ENCODE assay signal across 8 mouse cellular contexts in genomic region chr13:111787857-111788619, GRCm38 (mm10). TPM values are rescaled to one million over a fixed set of nuclear protein-coding genes. Genes with fewer than 3 reads are reported as not detected.
A peak's percentile ranks its signal among the peaks of the same experiment; 100 is the strongest.
DNase-seq lines count a peak whose midpoint lies in the region; ATAC-seq and TF ChIP-seq lines count a peak whose summit lies in the region.

No protein-coding gene starts in this region.

- no peaks in the 10 kb centered on the region for H3K9me3 ChIP-seq in ES-E14 (ENCODE audit: control insufficient read depth, insufficient read depth, low read depth, low read length)
- no peaks in the 10 kb centered on the region for H3K9me3 ChIP-seq in forebrain, postnatal 0 days (ENCODE audit: low read length)
- no peaks in the 10 kb centered on the region for H3K9me3 ChIP-seq in neural tube, embryonic 14.5 days (ENCODE audit: control insufficient read depth, low read length)

- in situ Hi-C loops in ES-E14 (cut with MboI; ENCODE audit: low sequenced_read_pairs in 2 of 2, unreplicated experiment in 2 of 2): loop anchor here (5.0 to 25.0 kb wide), 3 partner anchors 469 to 749 kb away; no protein-coding TSS in a partner anchor

- no peak overlapping the region for H3K4me3 ChIP-seq in ES-E14 (ENCODE audit: insufficient read depth in 1 of 2, low read depth in 1 of 2, low read length in 2 of 2, poor library complexity in 1 of 2, severe bottlenecking in 1 of 2)
- no peak overlapping the region for H3K4me3 ChIP-seq in forebrain, postnatal 0 days (ENCODE audit: low read depth, low read length)
- H3K4me3 ChIP-seq in neural tube, embryonic 14.5 days (ENCODE audit: low read depth, low read length): no peak overlapping the region
- H3K4me3 ChIP-seq in testis, adult 2 months (ENCODE audit: control insufficient read depth, low read depth, low read length): peak overlapping the region; percentile 7; the same call in 1 of the 2 replicates

- TF ChIP-seq CTCF in forebrain, postnatal 0 days (IDR thresholded peaks at IDR 0.05; ENCODE audit: low read depth): peak; percentile 82
- TF ChIP-seq CTCF in testis, adult 2 months (IDR thresholded peaks at IDR 0.05; ENCODE audit: control insufficient read depth, insufficient read depth, insufficient replicate concordance, low read depth, low read length): peak; percentile 41; the same call in 1 of the 2 replicates

- no peak overlapping the region for H3K4me2 ChIP-seq in forebrain, postnatal 0 days (ENCODE audit: low read depth)
- no peak overlapping the region for H3K4me2 ChIP-seq in neural tube, embryonic 14.5 days (ENCODE audit: low read depth, low read length)

- H3K4me1 ChIP-seq in ES-E14 (ENCODE audit: control insufficient read depth in 2 of 2, insufficient read depth in 2 of 2, low read length in 2 of 2, poor library complexity in 1 of 2): peaks cover 0 to 24% of the 10 kb centered on the region in 2 experiments; a peak in 2 of 4 replicates
- no peaks in the 10 kb centered on the region for H3K4me1 ChIP-seq in forebrain, postnatal 0 days (ENCODE audit: insufficient read depth)
- peaks cover 14% of the 10 kb centered on the region; the same call in 1 of the 2 replicates for H3K4me1 ChIP-seq in neural tube, embryonic 14.5 days (ENCODE audit: control insufficient read depth, insufficient read depth, low read length)
- peaks cover 11% of the 10 kb centered on the region for H3K4me1 ChIP-seq in testis, adult 2 months (ENCODE audit: control insufficient read depth, insufficient read depth, low read length)

- no peak for TF ChIP-seq POLR2A in testis, adult 2 months (IDR thresholded peaks at IDR 0.05; ENCODE audit: control insufficient read depth, low read depth, low read length)

- peak; percentile 44 for ATAC-seq in forebrain, postnatal 0 days
- peak; percentile 59 for ATAC-seq in neural tube, embryonic 14.5 days (ENCODE audit: low read depth)

- no peak overlapping the region for H3K9ac ChIP-seq in ES-E14 (ENCODE audit: insufficient read depth, low read depth, low read length, poor library complexity, severe bottlenecking)
- no peak overlapping the region for H3K9ac ChIP-seq in forebrain, postnatal 0 days
- no peak overlapping the region for H3K9ac ChIP-seq in neural tube, embryonic 14.5 days (replicated peaks; ENCODE audit: low read depth, low read length)

- peaks cover 3% of the 10 kb centered on the region; the same call in 1 of the 2 replicates for H3K36me3 ChIP-seq in ES-E14 (ENCODE audit: control insufficient read depth, insufficient read depth, low read length, poor library complexity, severe bottlenecking)
- no peaks in the 10 kb centered on the region for H3K36me3 ChIP-seq in forebrain, postnatal 0 days (ENCODE audit: insufficient read depth)
- H3K36me3 ChIP-seq in neural tube, embryonic 14.5 days (ENCODE audit: control insufficient read depth, insufficient read depth, low read length): no peaks in the 10 kb centered on the region
- H3K36me3 ChIP-seq in testis, adult 2 months (ENCODE audit: control insufficient read depth, insufficient read depth, low read length): no peaks in the 10 kb centered on the region

- no peaks in the 10 kb centered on the region for H3K27me3 ChIP-seq in forebrain, postnatal 0 days (ENCODE audit: insufficient read depth, low read length)
- H3K27me3 ChIP-seq in neural tube, embryonic 14.5 days (ENCODE audit: control insufficient read depth, insufficient read depth, low read length): no peaks in the 10 kb centered on the region
- no peaks in the 10 kb centered on the region for H3K27me3 ChIP-seq in testis, adult 2 months (ENCODE audit: control insufficient read depth, insufficient read depth, low read length)

- WGBS in forebrain, postnatal 0 days: 33% methylated on average over 18 of the region's 18 CpGs
- WGBS in neural tube, embryonic 14.5 days: 30% methylated on average over 18 of the region's 18 CpGs

- no peak overlapping the region for H3K27ac ChIP-seq in ES-E14 (ENCODE audit: insufficient read depth, low read depth, low read length, poor library complexity, severe bottlenecking)
- no peak overlapping the region for H3K27ac ChIP-seq in forebrain, postnatal 0 days (ENCODE audit: low read depth, low read length)
- H3K27ac ChIP-seq in neural tube, embryonic 14.5 days (ENCODE audit: low read depth, low read length): no peak overlapping the region
- H3K27ac ChIP-seq in testis, adult 2 months (ENCODE audit: control insufficient read depth, insufficient read depth, low read depth, low read length): peak overlapping the region; percentile 61

- DNase-seq in ES-E14 (ENCODE audit: low read depth, low spot score): peak; percentile 68
- DNase-seq in cerebellum, adult 18-20 months: peak; percentile 73 to 85
- peak; percentile 91 for DNase-seq in forebrain, postnatal 0 days
- DNase-seq in heart, postnatal 4 days: peak; percentile 91
- peak; percentile 65 to 85 for DNase-seq in layer of hippocampus, adult 18-20 months (ENCODE audit: low spot score in 2 of 2)
- peak; percentile 71 to 80 for DNase-seq in lung, adult 18-20 months

TF ChIP-seq in ES-E14, 5 proteins besides CTCF, POLR2A, EP300 and RAD21:
- TF ChIP-seq HCFC1 (IDR thresholded peaks at IDR 0.05; ENCODE audit: borderline replicate concordance, insufficient read depth, low read length) (no peak), MAFK (IDR thresholded peaks at IDR 0.05; ENCODE audit: insufficient read depth, low read depth, low read length) (peak; percentile 99), ZC3H11A (IDR thresholded peaks at IDR 0.05; ENCODE audit: borderline replicate concordance, low read depth, low read length) (peak; percentile 71; the same call in 1 of the 2 replicates), CHD2 (IDR thresholded peaks at IDR 0.05; ENCODE audit: low read depth, low read length) (no peak), ZNF384 (IDR thresholded peaks at IDR 0.05; ENCODE audit: low read depth, low read length) (no peak)

RNA-seq across cellular contexts. Expression of gene Map3k1, which starts 20.8 kb away (rescaled TPM):
- 17.1 and 19.2 TPM in 2 replicates for total RNA-seq in ES-E14 (2012; rRNA removed)
- total RNA-seq in forebrain, postnatal 0 days (2014; rRNA removed): 14.3 and 18.9 TPM in 2 replicates
- 4.0 and 7.0 TPM in 2 replicates for polyA plus RNA-seq in forebrain, postnatal 0 days (2015; fragmentation: Nextera tagmentation; extraction: Ambion mirVana)
- 10 to 100 TPM; 29.9 to 33.8 TPM for total RNA-seq in heart, postnatal 4 days (2021)
- total RNA-seq in layer of hippocampus, adult 18-20 months (2021): 10 to 100 TPM in 1 of 2 experiments, 1 to 10 TPM in 1; 9.4 to 10.1 TPM
- 14.8 and 16.4 TPM in 2 replicates for polyA plus RNA-seq in neural tube, embryonic 14.5 days (2014; fragmentation: Nextera tagmentation; extraction: Ambion mirVana)
- 4.1 and 5.2 TPM in 2 replicates for polyA plus RNA-seq in testis, adult 2 months (2012; rRNA removed)
